9 mouse cellular contexts compared by ENCODE assay signal in the genomic region with DNA sequence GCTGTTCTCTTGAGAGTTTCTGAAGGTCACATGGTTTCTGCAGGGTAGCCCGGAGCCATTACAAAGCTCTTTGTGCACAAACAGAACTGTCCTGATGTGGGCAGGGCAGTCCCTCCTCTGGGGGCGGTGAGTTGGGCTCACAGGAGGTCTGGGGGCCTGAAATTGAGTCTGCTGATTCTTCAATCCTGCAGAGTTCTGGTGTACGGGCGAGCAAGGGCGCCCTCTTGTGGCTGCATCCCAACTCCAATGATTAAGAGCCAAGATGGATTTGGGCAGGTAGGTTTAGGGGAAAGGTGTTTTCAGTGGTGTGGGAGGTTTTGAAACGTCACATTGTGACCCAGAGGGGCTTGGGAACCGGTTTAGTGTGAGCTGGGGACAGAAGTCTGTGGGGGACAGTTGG.
DNase-seq lines count a peak whose midpoint lies in the region; ATAC-seq and TF ChIP-seq lines count a peak whose summit lies in the region.
"Had no signal": no experiment of that assay in that cellular context is flagged by ENCODE, and none has a peak within 500 bp of the region (broad histone marks: within the 10 kb centered on the region; RNA-seq: fewer than 3 reads in every experiment).

No protein-coding gene starts in this region.

- DNase-seq in neural tube, embryonic 10.5 days (ENCODE audit: extremely low spot score, low spot score), result peak; percentile 85
- peak; percentile 61 for DNase-seq in adrenal gland, postnatal 14 days
- peak; percentile 78 for DNase-seq in embryo, embryonic 9.5 days (ENCODE audit: extremely low spot score)
- peak; percentile 84 for DNase-seq in hindbrain, embryonic 14.5 days (ENCODE audit: low spot score)
- DNase-seq in liver, embryonic 14.5 days (ENCODE audit: low read depth in 3 of 3, low spot score in 3 of 3), result peak in 2 of 3 experiments; percentile 9 to 16
- DNase-seq in right cerebral cortex, postnatal 14 days, result peak; percentile 77

- TF ChIP-seq CTCF in liver, embryonic 14.5 days (IDR thresholded peaks at IDR 0.05; ENCODE audit: low read depth), result peak; percentile 90

- no peak overlapping the region for H3K9ac ChIP-seq in neural tube, embryonic 15.5 days (replicated peaks)
- H3K9ac ChIP-seq in hindbrain, embryonic 14.5 days, result no peak overlapping the region
- no peak overlapping the region for H3K9ac ChIP-seq in liver, embryonic 14.5 days (replicated peaks)
- H3K9ac ChIP-seq: heart, embryonic 13.5 days had no signal

- H3K27ac ChIP-seq in neural tube, embryonic 15.5 days (replicated peaks), result no peak overlapping the region
- H3K27ac ChIP-seq in hindbrain, embryonic 14.5 days, result no peak overlapping the region
- H3K27ac ChIP-seq in liver, embryonic 14.5 days, result no peak overlapping the region
- H3K27ac ChIP-seq: heart, embryonic 13.5 days had no signal

- H3K27me3 ChIP-seq in neural tube, embryonic 15.5 days (replicated peaks), result no peaks in the 10 kb centered on the region
- no peaks in the 10 kb centered on the region for H3K27me3 ChIP-seq in hindbrain, embryonic 14.5 days (ENCODE audit: control insufficient read depth, insufficient read depth, low read length)
- no peaks in the 10 kb centered on the region; the same call in 1 of the 2 replicates for H3K27me3 ChIP-seq in liver, embryonic 14.5 days (ENCODE audit: control insufficient read depth, insufficient read depth, low read length)

- no peaks in the 10 kb centered on the region for H3K36me3 ChIP-seq in neural tube, embryonic 15.5 days
- no peaks in the 10 kb centered on the region for H3K36me3 ChIP-seq in hindbrain, embryonic 14.5 days (replicated peaks; ENCODE audit: control insufficient read depth, insufficient read depth)
- H3K36me3 ChIP-seq in liver, embryonic 14.5 days (replicated peaks; ENCODE audit: control insufficient read depth, insufficient read depth, low read depth), result no peaks in the 10 kb centered on the region

- no peak for TF ChIP-seq EP300 in liver, embryonic 14.5 days (IDR thresholded peaks at IDR 0.05; ENCODE audit: low read depth)

- no peak for ATAC-seq in neural tube, embryonic 15.5 days (ENCODE audit: low FRiP score)
- peak; percentile 24; the same call in 1 of the 2 replicates for ATAC-seq in hindbrain, embryonic 14.5 days (ENCODE audit: low FRiP score)
- no peak for ATAC-seq in liver, embryonic 14.5 days (ENCODE audit: insufficient read depth)
- no peak for ATAC-seq in erythroid progenitor cell, adult 5-6 weeks (replicated peaks; ENCODE audit: low FRiP score, poor library complexity, severe bottlenecking)

- H3K4me3 ChIP-seq in neural tube, embryonic 15.5 days (replicated peaks), result no peak overlapping the region
- H3K4me3 ChIP-seq in hindbrain, embryonic 14.5 days (replicated peaks; ENCODE audit: low read length), result no peak overlapping the region
- no peak overlapping the region for H3K4me3 ChIP-seq in liver, embryonic 14.5 days (ENCODE audit: insufficient read depth in 1 of 2, low read depth in 2 of 2, low read length in 2 of 2)
- H3K4me3 ChIP-seq: heart, embryonic 13.5 days had no signal

- H3K4me2 ChIP-seq in neural tube, embryonic 15.5 days, result no peak overlapping the region
- no peak overlapping the region for H3K4me2 ChIP-seq in hindbrain, embryonic 14.5 days (replicated peaks)
- no peak overlapping the region for H3K4me2 ChIP-seq in liver, embryonic 14.5 days (ENCODE audit: low read depth)
- H3K4me2 ChIP-seq: heart, embryonic 13.5 days had no signal

- no peaks in the 10 kb centered on the region for H3K9me3 ChIP-seq in neural tube, embryonic 15.5 days (replicated peaks)
- H3K9me3 ChIP-seq in hindbrain, embryonic 14.5 days (ENCODE audit: control insufficient read depth, low read length), result no peaks in the 10 kb centered on the region
- no peaks in the 10 kb centered on the region for H3K9me3 ChIP-seq in liver, embryonic 14.5 days (ENCODE audit: control insufficient read depth, low read length)
- H3K9me3 ChIP-seq: heart, embryonic 13.5 days had no signal

- peaks cover 2% of the 10 kb centered on the region; the same call in 1 of the 2 replicates for H3K4me1 ChIP-seq in neural tube, embryonic 15.5 days
- H3K4me1 ChIP-seq in hindbrain, embryonic 14.5 days (replicated peaks; ENCODE audit: control insufficient read depth, insufficient read depth, low read length), result no peaks in the 10 kb centered on the region
- H3K4me1 ChIP-seq in liver, embryonic 14.5 days (replicated peaks; ENCODE audit: control insufficient read depth in 2 of 2, insufficient read depth in 2 of 2, low read length in 1 of 2), result no peaks in the 10 kb centered on the region
- H3K4me1 ChIP-seq: heart, embryonic 13.5 days had no signal

- under 1% methylated on average over 7 of the region's 7 CpGs for WGBS in neural tube, embryonic 15.5 days
- WGBS in hindbrain, embryonic 14.5 days, result under 1% methylated on average over 7 of the region's 7 CpGs
- 5% methylated on average over 7 of the region's 7 CpGs for WGBS in liver, embryonic 14.5 days (ENCODE audit: insufficient replicate concordance)

Comparison
In these comparisons a context has a peak if more than half of its experiments do, and no peak if none do; other contexts are left out.
1. DNase-seq: peak in every context shown above with its lines; median percentile 85 in neural tube, embryonic 10.5 days; 84 in hindbrain, embryonic 14.5 days; 78 in embryo, embryonic 9.5 days; 77 in right cerebral cortex, postnatal 14 days; 61 in adrenal gland, postnatal 14 days; 12 in liver, embryonic 14.5 days.